Mouse (Mus musculus) stomach, postnatal 0 days (tissue): ENCODE data around the gene Olfr279. TPM values are rescaled to one million over a fixed set of nuclear protein-coding genes. Genes with fewer than 3 reads are reported as not detected.

Experiments
- ATAC-seq: fragments of 200-750 bp; cut with Nextera tagmentation; 2 replicates; pipeline ENCODE4 v1.8.0; 2017; ENCODE audit not compliant: low FRiP score, low TSS enrichment
- DNase-seq: peaks from one replicate; pipeline ENCODE4 v3.0.0-alpha.2; 2016; ENCODE audit warnings: low spot score
- H3K27ac ChIP-seq: fragments of 300-500 bp; sonication (generic); replicated peaks from 2 replicates; pipeline ENCODE4 v1.5.1; 2014; ENCODE audit warnings: mild to moderate bottlenecking, control low read depth
- H3K27me3 ChIP-seq: fragments of 300-500 bp; sonication (generic); 2 replicates; pipeline ENCODE4 v1.6.1; 2014; ENCODE audit warnings: low read length; ENCODE audit not compliant: control insufficient read depth, insufficient read depth
- H3K36me3 ChIP-seq: fragments of 300-500 bp; sonication (generic); 2 replicates; pipeline ENCODE4 v1.6.1; 2014; ENCODE audit warnings: low read length, mixed read lengths; ENCODE audit not compliant: control insufficient read depth, insufficient read depth
- H3K4me1 ChIP-seq: fragments of 300-500 bp; sonication (generic); replicated peaks from 2 replicates; pipeline ENCODE4 v1.6.1; 2014; ENCODE audit warnings: antibody characterized with exemption; ENCODE audit not compliant: control insufficient read depth, insufficient read depth
- H3K4me2 ChIP-seq: fragments of 300-500 bp; sonication (generic); replicated peaks from 2 replicates; pipeline ENCODE4 v1.6.1; 2014; ENCODE audit warnings: low read depth, mild to moderate bottlenecking, control low read depth, moderate library complexity
- H3K4me3 ChIP-seq: fragments of 300-500 bp; sonication (generic); 2 replicates; pipeline ENCODE4 v1.5.1; 2014; ENCODE audit warnings: low read depth, low read length, control low read depth
- H3K9ac ChIP-seq: fragments of 300-500 bp; sonication (generic); 2 replicates; pipeline ENCODE4 v1.6.1; 2014; ENCODE audit warnings: mild to moderate bottlenecking, low read length, control low read depth, mixed read lengths
- H3K9me3 ChIP-seq: fragments of 300-500 bp; sonication (generic); 2 replicates; pipeline ENCODE4 v1.6.1; 2016; ENCODE audit warnings: low read length; ENCODE audit not compliant: control insufficient read depth
- CTCF ChIP-seq: IDR thresholded peaks from 2 replicates; pipeline ENCODE4 v1.5.1; 2016; ENCODE audit warnings: antibody characterized with exemption, low read depth, mild to moderate bottlenecking, moderate library complexity
- EP300 ChIP-seq: optimal IDR thresholded peaks from 2 replicates; pipeline ENCODE3; 2016; ENCODE audit warnings: antibody characterized with exemption
- WGBS: fragments of 180-500 bp; shearing (Covaris S2); extraction: QIAGEN DNeasy Blood & Tissue Kit; methylation state at CpG from one replicate; pipeline ENCODE4 v1.1.7; 2014; 5-methylcytosine and 5-hydroxymethylcytosine counted together
- polyA plus RNA-seq: library from polyadenylated mRNA; unstranded; fragments of >200 nt; fragmentation: Nextera tagmentation; extraction: Ambion mirVana; gene quantifications from 2 replicates; pipeline ENCODE4 v1.2.1, GENCODE M21; 2015

The Olfr279 gene
- not detected in 2 replicates for polyA plus RNA-seq

DNA sequence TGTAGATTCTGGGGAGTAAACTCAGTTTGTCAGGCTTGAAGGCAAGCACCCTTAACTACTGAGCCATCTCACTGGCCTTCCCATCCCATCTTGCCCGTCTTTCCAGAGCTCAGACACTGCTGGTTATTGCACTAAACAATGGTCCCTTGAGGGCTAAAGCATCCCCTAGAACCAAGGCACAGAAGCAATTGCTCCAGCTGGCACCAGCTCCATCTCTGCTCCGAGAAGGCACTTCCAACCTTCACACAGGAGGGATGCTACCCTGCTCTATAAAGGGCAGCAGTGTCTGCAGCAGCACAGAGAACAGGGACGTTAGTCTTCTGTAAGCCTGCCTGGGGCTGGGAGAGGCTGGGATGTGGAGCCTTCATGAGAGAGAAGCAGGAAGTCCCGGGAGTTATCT lies at the start of gene Olfr279:
Olfr279 (plus strand) TSS at position 301 of the 400 bp plus-strand sequence.
- Histone ChIP-seq H3K36me3 (no peaks in the 10 kb centered on the region), H3K27me3 (no peaks in the 10 kb centered on the region), H3K4me1 (no peaks in the 10 kb centered on the region), H3K9me3 (no peaks in the 10 kb centered on the region), H3K4me3 (no peak within 1 kb of the TSS), H3K9ac (no peak within 1 kb of the TSS), H3K27ac (no peak within 1 kb of the TSS), H3K4me2 (no peak within 1 kb of the TSS)
- WGBS: 57% methylated on average over 4 of the region's 4 CpGs
- DNase-seq (no peak), ATAC-seq (no peak)
- TF ChIP-seq EP300 (no peak), CTCF (no peak)

DNA sequence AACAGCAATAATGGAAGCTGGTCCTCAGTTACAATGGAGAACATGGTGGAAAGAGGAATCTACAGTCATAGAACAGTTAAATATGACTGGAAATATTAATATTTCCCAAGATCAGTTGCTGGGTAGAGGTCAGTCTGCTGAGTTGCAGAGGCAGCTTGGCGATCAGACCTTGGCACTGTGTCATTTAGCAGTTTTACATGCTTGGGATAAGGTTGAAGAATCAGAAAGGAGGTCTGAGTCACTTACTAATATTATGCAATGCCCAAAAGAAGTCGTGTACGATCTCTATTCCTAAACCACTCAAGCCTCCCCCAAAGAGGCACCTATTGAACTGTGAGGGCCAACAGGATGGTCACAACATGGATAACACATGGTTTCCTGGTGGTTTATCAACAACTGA lies 47.6 kb upstream of the Olfr279 start:
- Histone ChIP-seq H3K36me3 (no peaks in the 10 kb centered on the region), H3K27me3 (no peaks in the 10 kb centered on the region), H3K4me3 (no peak overlapping the region), H3K9ac (no peak overlapping the region), H3K4me2 (no peak overlapping the region), H3K4me1 (no peaks in the 10 kb centered on the region), H3K9me3 (no peaks in the 10 kb centered on the region), H3K27ac (no peak overlapping the region)
- ATAC-seq (no peak), DNase-seq (no peak)
- no peak for TF ChIP-seq EP300
- no peak for TF ChIP-seq CTCF
- 76% methylated on average over 3 of the region's 3 CpGs for WGBS

DNA sequence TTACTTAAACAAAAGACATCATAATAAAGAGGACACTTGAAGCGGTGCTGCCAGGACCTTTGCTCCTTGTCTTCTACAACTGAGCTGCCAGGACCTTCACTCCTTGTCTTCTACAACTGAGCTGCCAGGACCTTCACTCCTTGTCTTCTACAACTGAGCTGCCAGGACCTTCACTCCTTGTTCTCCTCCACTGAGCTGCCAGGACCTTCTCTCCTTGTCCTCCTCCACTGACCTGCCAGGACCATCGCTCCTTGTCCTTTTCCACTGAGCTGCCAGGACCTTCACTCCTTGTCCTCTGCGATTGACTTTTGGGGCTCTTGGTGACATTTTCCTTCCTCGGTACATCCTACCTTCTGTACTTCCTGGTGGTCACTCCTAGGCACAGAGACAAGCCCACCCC lies 43.7 kb upstream of the Olfr279 start:
- TF ChIP-seq CTCF (no peak), EP300 (no peak)
- Histone ChIP-seq H3K36me3 (no peaks in the 10 kb centered on the region), H3K4me2 (no peak overlapping the region), H3K9me3 (no peaks in the 10 kb centered on the region), H3K27ac (no peak overlapping the region), H3K27me3 (no peaks in the 10 kb centered on the region), H3K4me3 (no peak overlapping the region), H3K9ac (no peak overlapping the region), H3K4me1 (no peaks in the 10 kb centered on the region)
- ATAC-seq (no peak), DNase-seq (no peak)
- 51% methylated on average over 4 of the region's 4 CpGs for WGBS

DNA sequence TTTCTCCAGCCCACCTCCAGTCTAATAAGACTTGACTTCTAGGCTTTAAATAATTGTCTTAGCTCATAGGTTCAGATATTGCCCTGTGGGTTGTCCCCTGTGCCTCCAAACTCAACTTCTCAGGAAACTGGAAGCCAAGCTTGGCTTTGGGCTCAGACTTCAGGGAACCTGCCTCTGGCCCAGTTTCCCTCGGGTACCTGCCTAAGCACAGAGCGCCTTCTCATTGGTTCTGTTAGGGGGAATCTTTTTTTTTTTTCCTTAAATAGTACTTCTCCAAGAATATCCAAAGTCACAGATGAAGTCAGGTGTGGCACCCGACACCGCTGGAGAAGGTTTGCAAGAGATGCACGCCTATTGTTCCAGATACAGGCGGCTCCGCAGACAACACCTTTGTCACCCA lies 39.9 kb upstream of the Olfr279 start, which contains the start of gene Olfr281:
Olfr281 (plus strand) TSS at position 301 of the 400 bp plus-strand sequence.
- ATAC-seq: no peak

DNA sequence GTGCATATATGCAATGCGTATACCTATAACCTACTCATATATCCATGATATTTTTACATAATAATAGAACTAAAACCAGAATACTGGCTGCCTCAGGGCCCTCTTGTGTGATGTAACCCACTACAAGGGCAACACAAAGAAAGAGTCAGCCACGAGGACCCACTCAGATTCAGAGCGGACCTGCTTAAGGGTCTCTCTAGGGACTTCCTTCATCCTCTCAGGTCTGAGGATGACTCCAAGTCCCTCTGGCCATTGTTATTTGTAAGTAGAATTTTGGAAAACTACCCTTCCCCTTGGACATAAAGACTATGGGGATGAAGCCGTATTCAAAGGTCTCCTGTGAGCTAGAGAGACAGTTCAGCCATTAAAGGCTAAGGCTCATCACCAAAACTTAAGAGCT lies 22.6 kb upstream of the Olfr279 start, which contains the start of gene OR5BS1P:
OR5BS1P (plus strand) TSS at position 301 of the 400 bp plus-strand sequence.
- no peak within 1 kb of the TSS for H3K27ac ChIP-seq
- no peak for DNase-seq
- H3K4me1 ChIP-seq: no peaks in the 10 kb centered on the region
- no peaks in the 10 kb centered on the region for H3K36me3 ChIP-seq
- H3K9me3 ChIP-seq: no peaks in the 10 kb centered on the region
- no peak within 1 kb of the TSS for H3K4me2 ChIP-seq
- no peak for TF ChIP-seq CTCF
- no peak for TF ChIP-seq EP300
- no peak within 1 kb of the TSS for H3K4me3 ChIP-seq
- WGBS: 89% methylated on average over 4 of the region's 4 CpGs
- no peak for ATAC-seq
- no peaks in the 10 kb centered on the region for H3K27me3 ChIP-seq
- no peak within 1 kb of the TSS for H3K9ac ChIP-seq

More for the DNA sequence above, 39.9 kb upstream of the Olfr279 start, which contains the start of gene Olfr281:
- Histone ChIP-seq H3K4me1 (no peaks in the 10 kb centered on the region), H3K27me3 (no peaks in the 10 kb centered on the region), H3K9ac (no peak within 1 kb of the TSS), H3K4me2 (no peak within 1 kb of the TSS), H3K4me3 (no peak within 1 kb of the TSS), H3K9me3 (no peaks in the 10 kb centered on the region), H3K36me3 (no peaks in the 10 kb centered on the region), H3K27ac (no peak within 1 kb of the TSS)
- no peak for DNase-seq
- no peak for TF ChIP-seq CTCF
- no peak for TF ChIP-seq EP300
- WGBS: 91% methylated on average over 7 of the region's 7 CpGs

DNA sequence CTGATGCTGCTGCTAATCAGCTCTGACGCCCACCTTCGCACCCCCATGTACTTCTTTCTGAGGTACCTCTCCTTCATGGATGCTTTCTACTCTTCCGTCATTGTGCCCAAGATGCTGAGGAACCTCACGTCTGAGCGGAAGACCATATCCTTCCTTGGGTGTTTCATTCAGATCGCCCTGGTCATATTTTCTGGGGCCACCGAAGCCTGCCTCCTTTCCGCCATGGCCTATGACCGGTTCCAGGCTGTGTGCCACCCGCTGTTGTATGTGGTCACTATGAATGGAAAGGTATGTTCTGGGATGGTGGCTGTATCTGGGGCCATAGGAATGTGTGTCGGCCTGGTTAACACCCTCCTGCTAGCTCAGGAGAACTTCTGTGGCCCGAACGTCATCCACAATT lies 20.7 kb upstream of the Olfr279 start:
- H3K36me3 ChIP-seq: no peaks in the 10 kb centered on the region
- no peak overlapping the region for H3K27ac ChIP-seq
- no peak for DNase-seq
- H3K9ac ChIP-seq: no peak overlapping the region
- TF ChIP-seq CTCF (no peak), EP300 (no peak)
- 89% methylated on average over 13 of the region's 13 CpGs for WGBS
- ATAC-seq: no peak
- no peak overlapping the region for H3K4me2 ChIP-seq
- no peaks in the 10 kb centered on the region for H3K4me1 ChIP-seq
- H3K9me3 ChIP-seq: no peaks in the 10 kb centered on the region
- H3K27me3 ChIP-seq: no peaks in the 10 kb centered on the region
- H3K4me3 ChIP-seq: no peak overlapping the region
